Mouse (Mus musculus) heart, postnatal 0 days (tissue): ENCODE data around the gene Dmc1.

ENCODE experiments used
- CTCF ChIP-seq: IDR thresholded peaks from 2 replicates; pipeline ENCODE4 v1.5.1; 2016; ENCODE audit warnings: antibody characterized with exemption, control low read depth, low read depth
- EP300 ChIP-seq: IDR thresholded peaks from 2 replicates; pipeline ENCODE4 v1.6.1; 2016; ENCODE audit warnings: antibody characterized with exemption, low read depth

- TF ChIP-seq EP300 (no peak), CTCF (no peak)
These were observed 4.3 kb upstream of the Dmc1 start for GRCm38 (mm10) chr15:79609226-79609625.
